Mouse (Mus musculus): Measurements from ENCODE around the gene Pdgfra. TPM values are rescaled to one million over a fixed set of nuclear protein-coding genes. Genes with fewer than 3 reads are reported as not detected.

Gene Pdgfra
- polyA plus RNA-seq, 1 experiment from 2014 or later: 9.4 TPM

GRCm38 (mm10) chr5:75161586-75161985, 9.5 kb downstream of the Pdgfra start:
- H3K9ac ChIP-seq (replicated peaks; ENCODE audit: low read length): no peak overlapping the region
- no peaks in the 10 kb centered on the region for H3K9me3 ChIP-seq (ENCODE audit: control insufficient read depth, low read length)
- H3K4me1 ChIP-seq (ENCODE audit: control insufficient read depth, insufficient read depth, low read length): peaks cover 3% of the 10 kb centered on the region; the same call in 1 of the 2 replicates
- WGBS: 87% methylated on average over 6 of the region's 6 CpGs
- H3K27me3 ChIP-seq (ENCODE audit: control insufficient read depth, insufficient read depth, low read length): peaks cover 10% of the 10 kb centered on the region
- no peaks in the 10 kb centered on the region for H3K36me3 ChIP-seq (ENCODE audit: control insufficient read depth, insufficient read depth, low read length)
- DNase-seq (no peak), ATAC-seq (ENCODE audit: low FRiP score, low TSS enrichment) (no peak)
- no peak overlapping the region for H3K4me3 ChIP-seq (replicated peaks; ENCODE audit: low read depth, low read length)
- H3K27ac ChIP-seq (replicated peaks; ENCODE audit: low read depth, low read length): no peak overlapping the region
- H3K4me2 ChIP-seq (ENCODE audit: low read length): no peak overlapping the region

- WGBS: 80% methylated on average over 23 of the region's 23 CpGs
- no peak for ATAC-seq (ENCODE audit: low FRiP score, low TSS enrichment)
- no peak overlapping the region for H3K4me2 ChIP-seq (ENCODE audit: low read length)
These were observed 11.3 kb downstream of the Pdgfra start for GRCm38 (mm10) chr5:75163289-75163951.

GRCm38 (mm10) chr5:75164688-75165087, 12.6 kb downstream of the Pdgfra start:
- Histone ChIP-seq H3K9me3 (ENCODE audit: control insufficient read depth, low read length) (no peaks in the 10 kb centered on the region), H3K36me3 (ENCODE audit: control insufficient read depth, insufficient read depth, low read length) (no peaks in the 10 kb centered on the region), H3K4me3 (replicated peaks; ENCODE audit: low read depth, low read length) (no peak overlapping the region), H3K4me1 (ENCODE audit: control insufficient read depth, insufficient read depth, low read length) (no peaks in the 10 kb centered on the region), H3K27ac (replicated peaks; ENCODE audit: low read depth, low read length) (no peak overlapping the region), H3K9ac (replicated peaks; ENCODE audit: low read length) (no peak overlapping the region), H3K4me2 (ENCODE audit: low read length) (no peak overlapping the region), H3K27me3 (ENCODE audit: control insufficient read depth, insufficient read depth, low read length) (no peaks in the 10 kb centered on the region)
- ATAC-seq (ENCODE audit: low FRiP score, low TSS enrichment) (no peak), DNase-seq (no peak)
- 85% methylated on average over 4 of the region's 4 CpGs for WGBS

More at GRCm38 (mm10) chr5:75163289-75163951, 11.3 kb downstream of the Pdgfra start:
- Histone ChIP-seq H3K4me3 (replicated peaks; ENCODE audit: low read depth, low read length) (no peak overlapping the region), H3K27me3 (ENCODE audit: control insufficient read depth, insufficient read depth, low read length) (peaks cover 3% of the 10 kb centered on the region; the same call in 1 of the 2 replicates), H3K4me1 (ENCODE audit: control insufficient read depth, insufficient read depth, low read length) (no peaks in the 10 kb centered on the region), H3K9me3 (ENCODE audit: control insufficient read depth, low read length) (no peaks in the 10 kb centered on the region), H3K36me3 (ENCODE audit: control insufficient read depth, insufficient read depth, low read length) (no peaks in the 10 kb centered on the region), H3K27ac (replicated peaks; ENCODE audit: low read depth, low read length) (no peak overlapping the region), H3K9ac (replicated peaks; ENCODE audit: low read length) (no peak overlapping the region)
- no peak for DNase-seq

- Histone ChIP-seq H3K4me2 (ENCODE audit: low read length) (no peak overlapping the region), H3K4me3 (replicated peaks; ENCODE audit: low read depth, low read length) (no peak overlapping the region), H3K9me3 (ENCODE audit: control insufficient read depth, low read length) (no peaks in the 10 kb centered on the region), H3K27me3 (ENCODE audit: control insufficient read depth, insufficient read depth, low read length) (no peaks in the 10 kb centered on the region), H3K4me1 (ENCODE audit: control insufficient read depth, insufficient read depth, low read length) (no peaks in the 10 kb centered on the region), H3K27ac (replicated peaks; ENCODE audit: low read depth, low read length) (no peak overlapping the region), H3K9ac (replicated peaks; ENCODE audit: low read length) (no peak overlapping the region), H3K36me3 (ENCODE audit: control insufficient read depth, insufficient read depth, low read length) (no peaks in the 10 kb centered on the region)
- DNase-seq: no peak
- no peak for ATAC-seq (ENCODE audit: low FRiP score, low TSS enrichment)
- WGBS: 79% methylated on average over 6 of the region's 6 CpGs
These were observed 17.7 kb downstream of the Pdgfra start for GRCm38 (mm10) chr5:75169837-75170236.

GRCm38 (mm10) chr5:75171859-75172258, 19.8 kb downstream of the Pdgfra start:
- 82% methylated on average over 10 of the region's 10 CpGs for WGBS
- Histone ChIP-seq H3K4me3 (replicated peaks; ENCODE audit: low read depth, low read length) (no peak overlapping the region), H3K27ac (replicated peaks; ENCODE audit: low read depth, low read length) (no peak overlapping the region), H3K4me1 (ENCODE audit: control insufficient read depth, insufficient read depth, low read length) (no peaks in the 10 kb centered on the region), H3K36me3 (ENCODE audit: control insufficient read depth, insufficient read depth, low read length) (no peaks in the 10 kb centered on the region), H3K9me3 (ENCODE audit: control insufficient read depth, low read length) (no peaks in the 10 kb centered on the region), H3K27me3 (ENCODE audit: control insufficient read depth, insufficient read depth, low read length) (no peaks in the 10 kb centered on the region), H3K4me2 (ENCODE audit: low read length) (no peak overlapping the region), H3K9ac (replicated peaks; ENCODE audit: low read length) (no peak overlapping the region)
- no peak for DNase-seq
- ATAC-seq (ENCODE audit: low FRiP score, low TSS enrichment): no peak

- no peak for ATAC-seq (ENCODE audit: low FRiP score, low TSS enrichment)
- Histone ChIP-seq H3K9me3 (ENCODE audit: control insufficient read depth, low read length) (no peaks in the 10 kb centered on the region), H3K27me3 (ENCODE audit: control insufficient read depth, insufficient read depth, low read length) (no peaks in the 10 kb centered on the region), H3K9ac (replicated peaks; ENCODE audit: low read length) (no peak overlapping the region), H3K4me3 (replicated peaks; ENCODE audit: low read depth, low read length) (no peak overlapping the region), H3K27ac (replicated peaks; ENCODE audit: low read depth, low read length) (no peak overlapping the region), H3K4me2 (ENCODE audit: low read length) (no peak overlapping the region), H3K36me3 (ENCODE audit: control insufficient read depth, insufficient read depth, low read length) (no peaks in the 10 kb centered on the region), H3K4me1 (ENCODE audit: control insufficient read depth, insufficient read depth, low read length) (no peaks in the 10 kb centered on the region)
- 72% methylated on average over 10 of the region's 10 CpGs for WGBS
- DNase-seq: no peak
These were observed 27.2 kb downstream of the Pdgfra start for GRCm38 (mm10) chr5:75179249-75179648.

- Histone ChIP-seq H3K9me3 (ENCODE audit: control insufficient read depth, low read length) (no peaks in the 10 kb centered on the region), H3K27ac (replicated peaks; ENCODE audit: low read depth, low read length) (0 out of 2 replicates have a peak overlapping the region, but pooled peaks have one; percentile 8), H3K36me3 (ENCODE audit: control insufficient read depth, insufficient read depth, low read length) (no peaks in the 10 kb centered on the region), H3K9ac (replicated peaks; ENCODE audit: low read length) (no peak overlapping the region), H3K4me3 (replicated peaks; ENCODE audit: low read depth, low read length) (no peak overlapping the region), H3K4me2 (ENCODE audit: low read length) (no peak overlapping the region), H3K4me1 (ENCODE audit: control insufficient read depth, insufficient read depth, low read length) (no peaks in the 10 kb centered on the region), H3K27me3 (ENCODE audit: control insufficient read depth, insufficient read depth, low read length) (no peaks in the 10 kb centered on the region)
- DNase-seq (peak; percentile 33), ATAC-seq (ENCODE audit: low FRiP score, low TSS enrichment) (no peak)
- 65% methylated on average over 12 of the region's 12 CpGs for WGBS
These were observed 27.7 kb downstream of the Pdgfra start for GRCm38 (mm10) chr5:75179726-75180290.

- H3K9ac ChIP-seq (replicated peaks; ENCODE audit: low read length): no peak overlapping the region
- H3K4me3 ChIP-seq (replicated peaks; ENCODE audit: low read depth, low read length): no peak overlapping the region
- WGBS: 85% methylated on average over 6 of the region's 6 CpGs
- no peak overlapping the region for H3K4me2 ChIP-seq (ENCODE audit: low read length)
- ATAC-seq (ENCODE audit: low FRiP score, low TSS enrichment): no peak
- H3K9me3 ChIP-seq (ENCODE audit: control insufficient read depth, low read length): no peaks in the 10 kb centered on the region
- H3K27ac ChIP-seq (replicated peaks; ENCODE audit: low read depth, low read length): no peak overlapping the region
- no peaks in the 10 kb centered on the region for H3K4me1 ChIP-seq (ENCODE audit: control insufficient read depth, insufficient read depth, low read length)
- DNase-seq: no peak
- no peaks in the 10 kb centered on the region for H3K36me3 ChIP-seq (ENCODE audit: control insufficient read depth, insufficient read depth, low read length)
- H3K27me3 ChIP-seq (ENCODE audit: control insufficient read depth, insufficient read depth, low read length): no peaks in the 10 kb centered on the region
These were observed 31.6 kb downstream of the Pdgfra start for GRCm38 (mm10) chr5:75183653-75184052.

GRCm38 (mm10) chr5:75184112-75184511, 32.0 kb downstream of the Pdgfra start:
- Histone ChIP-seq H3K4me1 (ENCODE audit: control insufficient read depth, insufficient read depth, low read length) (no peaks in the 10 kb centered on the region), H3K27ac (replicated peaks; ENCODE audit: low read depth, low read length) (no peak overlapping the region), H3K9me3 (ENCODE audit: control insufficient read depth, low read length) (no peaks in the 10 kb centered on the region), H3K36me3 (ENCODE audit: control insufficient read depth, insufficient read depth, low read length) (no peaks in the 10 kb centered on the region), H3K27me3 (ENCODE audit: control insufficient read depth, insufficient read depth, low read length) (no peaks in the 10 kb centered on the region), H3K4me2 (ENCODE audit: low read length) (no peak overlapping the region), H3K4me3 (replicated peaks; ENCODE audit: low read depth, low read length) (no peak overlapping the region), H3K9ac (replicated peaks; ENCODE audit: low read length) (no peak overlapping the region)
- ATAC-seq (ENCODE audit: low FRiP score, low TSS enrichment): no peak
- DNase-seq: no peak
- WGBS: 89% methylated on average over 5 of the region's 5 CpGs
